Mouse (Mus musculus) cerebellum, adult 8-10 months (tissue): ENCODE data around the gene Olfr287.

Experiments used
- DNase-seq: peaks from one replicate; pipeline ENCODE4 v3.0.0; 2022

Gene Olfr287

DNA sequence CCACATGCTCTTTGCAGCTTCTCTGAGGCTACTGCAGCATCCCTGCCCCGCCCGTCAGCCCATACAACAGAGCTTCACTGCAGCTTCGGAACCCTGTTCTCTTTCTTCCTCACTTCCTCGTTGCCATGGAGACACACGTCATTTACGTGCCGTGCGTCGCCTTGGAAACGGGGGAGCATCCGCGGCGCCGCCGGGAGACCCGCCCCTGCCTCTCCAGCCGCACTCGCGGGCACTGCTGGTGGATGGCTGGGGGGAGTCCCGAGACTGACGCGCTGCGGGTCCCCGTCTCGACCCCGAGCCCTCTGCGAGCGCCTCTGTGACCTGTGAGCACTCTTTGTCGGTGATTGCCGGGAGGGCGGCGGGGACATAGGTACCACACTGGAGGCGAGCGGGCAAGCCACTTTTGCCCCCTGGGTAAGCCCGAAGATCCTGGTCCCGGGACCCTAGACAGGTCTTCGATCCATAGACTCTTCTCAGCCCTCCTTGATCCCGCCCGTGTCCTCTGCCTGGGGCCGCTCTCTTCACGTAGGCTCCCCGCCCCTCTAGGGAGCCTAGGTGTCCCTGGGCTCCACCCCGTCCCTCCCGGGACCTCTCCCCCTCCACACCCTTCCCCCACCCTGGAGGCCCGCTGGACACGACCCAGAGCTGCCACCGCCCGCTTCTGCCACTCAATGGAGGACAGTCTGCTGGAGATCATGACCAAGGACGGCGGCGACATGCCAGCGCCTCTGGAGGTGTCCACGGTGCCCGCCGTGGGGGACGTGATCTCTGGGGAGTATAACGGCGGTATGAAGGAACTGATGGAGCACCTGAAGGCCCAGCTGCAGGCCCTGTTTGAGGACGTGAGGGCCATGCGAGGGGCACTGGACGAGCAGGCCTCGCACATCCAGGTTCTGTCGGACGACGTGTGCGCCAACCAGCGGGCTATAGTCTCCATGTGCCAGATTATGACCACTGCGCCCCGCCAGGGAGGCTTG lies 52.9 kb downstream of the Olfr287 start:
- DNase-seq: peak; percentile 88

DNA sequence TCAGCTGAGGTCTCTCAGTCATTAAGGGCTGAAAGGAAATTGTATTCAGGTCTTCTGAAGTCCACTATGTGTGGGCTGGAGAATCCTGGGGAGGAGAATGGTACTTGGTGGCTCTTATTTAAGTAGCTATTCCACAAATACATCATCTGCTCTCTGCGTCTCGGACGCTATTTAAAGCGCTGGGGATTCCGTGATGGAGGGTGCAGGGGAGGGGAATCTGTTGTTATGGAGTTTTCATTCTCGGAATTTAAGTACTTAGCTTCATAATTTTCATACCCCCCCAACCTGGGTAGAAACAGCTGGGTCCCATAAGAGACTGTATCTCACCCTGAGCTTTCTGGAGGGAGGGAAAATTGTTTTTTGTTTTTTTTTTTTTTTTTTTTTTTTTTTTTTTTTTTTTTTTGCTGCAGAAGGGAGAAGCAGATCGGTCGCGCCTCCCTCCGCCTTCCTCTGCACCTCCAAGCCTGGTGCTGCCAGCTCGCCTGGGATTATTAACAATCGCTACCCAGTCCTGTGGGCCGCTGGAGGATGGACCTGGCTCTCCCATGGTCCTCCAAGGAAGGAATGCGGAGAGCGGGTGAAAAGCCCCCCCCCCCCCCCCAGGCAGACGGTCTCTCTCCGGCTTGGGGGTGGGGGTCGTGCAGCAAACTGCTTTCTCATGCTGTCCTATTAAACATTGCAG lies 53.8 kb downstream of the Olfr287 start, which contains the start of gene Ccdc184:
Ccdc184 (plus strand) TSS at position 196 of the 682 bp plus-strand sequence.
- peak; percentile 33 for DNase-seq

DNA sequence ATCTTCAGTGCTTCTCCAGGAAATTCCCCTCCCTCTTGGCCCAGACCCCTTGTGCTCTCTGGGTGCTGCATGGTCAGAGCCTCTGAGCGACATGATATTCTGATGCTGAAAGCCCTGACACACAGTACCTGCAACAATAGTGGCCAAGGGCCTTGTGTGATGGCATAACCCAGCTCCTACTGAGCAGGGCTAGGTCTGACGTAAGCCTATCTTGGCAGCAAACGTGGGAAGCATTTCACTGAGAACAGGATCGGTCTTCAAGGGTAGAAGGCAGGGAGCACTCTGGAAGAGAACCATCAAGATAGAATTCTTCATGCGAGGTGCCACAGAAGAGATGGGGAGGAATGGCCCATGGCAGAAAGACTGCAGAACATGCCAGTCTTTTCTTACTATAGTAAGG lies 55.3 kb downstream of the Olfr287 start, which contains the start of gene Asb8:
Asb8 (minus strand) TSS at position 101 of the 400 bp plus-strand sequence.
- DNase-seq: no peak

DNA sequence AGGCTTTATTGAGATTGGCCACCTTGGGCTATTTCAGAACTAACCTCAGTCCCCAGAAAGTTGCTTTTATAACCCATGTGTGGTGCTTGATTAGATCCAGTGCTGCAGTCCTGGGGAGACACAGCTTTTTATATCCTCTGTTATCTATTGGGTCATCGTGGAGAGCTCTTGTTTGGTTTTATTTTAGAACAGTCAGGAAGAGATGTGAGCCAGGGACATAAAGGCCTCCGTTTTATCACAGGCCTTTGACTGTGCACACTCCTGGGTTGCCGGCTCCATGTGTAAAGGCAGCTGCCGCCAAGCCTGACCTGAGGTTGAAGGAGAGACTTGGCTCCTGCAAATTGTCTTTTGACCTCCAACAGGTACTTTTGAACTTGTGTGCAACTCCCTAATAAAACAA lies 58.3 kb downstream of the Olfr287 start:
- no peak for DNase-seq

DNA sequence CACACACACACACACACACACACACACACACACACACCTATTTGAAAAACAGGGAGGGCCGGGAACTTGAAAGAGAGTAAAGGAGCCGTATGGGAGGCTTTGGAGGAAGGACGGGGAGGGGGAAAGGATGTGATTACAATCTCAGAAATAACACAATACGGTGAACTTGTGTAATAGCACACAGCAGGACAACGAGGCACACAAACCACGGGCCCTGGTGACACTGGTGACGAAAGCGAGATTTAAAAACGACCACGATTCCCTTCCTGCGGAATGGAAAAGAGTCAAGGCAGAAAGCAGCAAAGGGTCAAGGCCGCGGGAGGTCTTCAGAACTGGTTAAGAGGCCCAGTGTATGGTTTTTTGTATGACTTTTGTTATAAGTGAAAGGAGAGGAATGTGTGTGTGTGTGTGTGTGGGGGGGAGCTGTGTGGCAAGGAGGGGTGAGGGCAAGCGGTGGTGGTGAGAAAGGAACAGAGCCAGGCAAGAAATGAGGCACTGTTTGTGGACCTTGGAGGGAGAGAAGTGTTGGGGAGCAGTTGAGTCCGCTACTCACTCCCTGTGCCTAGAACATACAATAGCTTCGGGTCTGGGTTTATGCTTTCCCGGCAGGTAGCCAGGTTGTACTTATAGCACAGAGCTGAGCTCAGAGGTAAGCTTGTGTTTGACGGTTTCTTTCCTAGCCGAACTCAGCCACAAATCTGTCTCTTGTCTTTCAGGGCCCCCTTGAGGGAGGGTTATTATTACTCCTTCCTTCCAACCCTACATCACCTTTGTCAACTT lies 59.6 kb downstream of the Olfr287 start:
- no peak for DNase-seq

DNA sequence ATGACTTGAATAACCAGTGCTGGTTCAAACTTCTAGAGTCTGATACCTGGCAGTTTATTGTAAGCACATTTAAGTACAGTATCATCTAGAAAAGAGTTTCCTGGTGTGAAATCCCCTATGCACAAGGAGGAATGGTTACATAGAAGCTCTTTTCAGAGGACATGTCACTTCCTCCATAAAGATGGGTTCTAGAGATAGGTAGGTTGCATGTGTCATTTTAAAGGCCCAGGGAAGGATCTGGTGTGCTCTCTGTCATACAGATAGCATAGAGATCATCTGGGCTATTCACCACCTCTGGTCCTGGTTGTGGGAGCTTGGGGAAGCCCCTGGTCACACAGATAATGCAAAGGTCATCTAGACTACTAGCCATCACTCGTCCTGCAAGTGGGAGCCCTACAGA lies 63.6 kb downstream of the Olfr287 start:
- DNase-seq: no peak
